Mouse (Mus musculus): ENCODE data around the gene Tmem186. TPM values are rescaled to one million over a fixed set of nuclear protein-coding genes. Genes with fewer than 3 reads are reported as not detected.

Gene Tmem186
- polyA plus RNA-seq, 1 experiment = 7.4 TPM

- Histone ChIP-seq H3K36me3 (ENCODE audit: control insufficient read depth, insufficient read depth) (no peaks in the 10 kb centered on the region), H3ac (ENCODE audit: control insufficient read depth, insufficient read length) (peak within 1 kb of the TSS; percentile 38), H3K79me2 (ENCODE audit: control insufficient read depth, insufficient read depth) (peaks cover 45% of the 10 kb centered on the region), H3K27me3 (ENCODE audit: control insufficient read depth, insufficient read depth, insufficient read length) (no peaks in the 10 kb centered on the region), H3K4me2 (ENCODE audit: low read depth) (peak within 1 kb of the TSS; percentile 95), H3K4me3 (peak within 1 kb of the TSS; percentile 65)
- no peak for TF ChIP-seq SRF (IDR thresholded peaks at IDR 0.05; ENCODE audit: control insufficient read depth, insufficient read length, low read depth)
- TF ChIP-seq MYOD1 (IDR thresholded peaks at IDR 0.05; ENCODE audit: control insufficient read depth in 1 of 3, insufficient read length in 2 of 3, low read depth in 2 of 3) = peak in 2 of 3 experiments; percentile 75 to 86
- no peak for TF ChIP-seq USF1 (IDR thresholded peaks at IDR 0.05; ENCODE audit: low read depth)
- no peak for TF ChIP-seq REST (IDR thresholded peaks at IDR 0.05; ENCODE audit: insufficient read depth, insufficient read length)
- TF ChIP-seq MAX (IDR thresholded peaks at IDR 0.05; ENCODE audit: low read depth) = no peak
- TF ChIP-seq MYOG (IDR thresholded peaks at IDR 0.05; ENCODE audit: control insufficient read depth in 1 of 3, insufficient read depth in 1 of 3, insufficient read length in 2 of 3, low read depth in 2 of 3) = peak in 2 of 3 experiments; percentile 74 to 85
- TF ChIP-seq CEBPB (IDR thresholded peaks at IDR 0.05; ENCODE audit: insufficient read depth, poor library complexity, severe bottlenecking) = no peak
- TF ChIP-seq TCF12 (IDR thresholded peaks at IDR 0.05; ENCODE audit: insufficient read depth, poor library complexity, severe bottlenecking) = no peak
- peak; percentile 1 for TF ChIP-seq TCF3 (IDR thresholded peaks at IDR 0.05; ENCODE audit: insufficient read length, low read depth)
- no peak for TF ChIP-seq E2F4 (IDR thresholded peaks at IDR 0.05; ENCODE audit: insufficient read depth)
- peak; percentile 96 for TF ChIP-seq POLR2AphosphoS2 (IDR thresholded peaks at IDR 0.05; ENCODE audit: insufficient read length, low read depth)
- TF ChIP-seq POLR2A (IDR thresholded peaks at IDR 0.05; ENCODE audit: insufficient read length, low read depth) = peak; percentile 90
These were observed 34.2 kb upstream of the Tmem186 start, which contains the start of gene Carhsp1 for GRCm38 (mm10) chr16:8671551-8672349. Gene Carhsp1, minus strand, starts transcription at chr16:8672155.

- peaks cover 59% of the 10 kb centered on the region for H3K79me2 ChIP-seq (ENCODE audit: control insufficient read depth, insufficient read depth)
- H3K4me3 ChIP-seq = peak overlapping the region; percentile 65
- H3K4me2 ChIP-seq (ENCODE audit: low read depth) = peak overlapping the region; percentile 95
- peak overlapping the region; percentile 38 for H3ac ChIP-seq (ENCODE audit: control insufficient read depth, insufficient read length)
- no peaks in the 10 kb centered on the region for H3K36me3 ChIP-seq (ENCODE audit: control insufficient read depth, insufficient read depth)
- no peaks in the 10 kb centered on the region for H3K27me3 ChIP-seq (ENCODE audit: control insufficient read depth, insufficient read depth, insufficient read length)
- no peak for TF ChIP-seq TCF3 (IDR thresholded peaks at IDR 0.05; ENCODE audit: insufficient read length, low read depth)
- peak; percentile 44 for TF ChIP-seq POLR2A (IDR thresholded peaks at IDR 0.05; ENCODE audit: insufficient read length, low read depth)
- no peak for TF ChIP-seq USF1 (IDR thresholded peaks at IDR 0.05; ENCODE audit: low read depth)
- TF ChIP-seq TCF12 (IDR thresholded peaks at IDR 0.05; ENCODE audit: insufficient read depth, poor library complexity, severe bottlenecking) = no peak
- TF ChIP-seq SRF (IDR thresholded peaks at IDR 0.05; ENCODE audit: control insufficient read depth, insufficient read length, low read depth) = no peak
These were observed 32.8 kb upstream of the Tmem186 start for GRCm38 (mm10) chr16:8670041-8671035.

GRCm38 (mm10) chr16:8669432-8669831 lies 31.9 kb upstream of the Tmem186 start:
- Histone ChIP-seq H3K4me3 (peak overlapping the region; percentile 65), H3K79me2 (ENCODE audit: control insufficient read depth, insufficient read depth) (peaks cover 68% of the 10 kb centered on the region), H3K4me2 (ENCODE audit: low read depth) (peak overlapping the region; percentile 95), H3ac (ENCODE audit: control insufficient read depth, insufficient read length) (no peak overlapping the region), H3K27me3 (ENCODE audit: control insufficient read depth, insufficient read depth, insufficient read length) (no peaks in the 10 kb centered on the region), H3K36me3 (ENCODE audit: control insufficient read depth, insufficient read depth) (no peaks in the 10 kb centered on the region)
- TF ChIP-seq CEBPB (IDR thresholded peaks at IDR 0.05; ENCODE audit: insufficient read depth, poor library complexity, severe bottlenecking) (no peak), MYOG (IDR thresholded peaks at IDR 0.05; ENCODE audit: control insufficient read depth in 1 of 3, insufficient read depth in 1 of 3, insufficient read length in 2 of 3, low read depth in 2 of 3) (no peak), POLR2A (IDR thresholded peaks at IDR 0.05; ENCODE audit: insufficient read length, low read depth) (no peak), USF1 (IDR thresholded peaks at IDR 0.05; ENCODE audit: low read depth) (no peak), MAX (IDR thresholded peaks at IDR 0.05; ENCODE audit: low read depth) (no peak)

GRCm38 (mm10) chr16:8668386-8668785 lies 30.9 kb upstream of the Tmem186 start:
- no peak overlapping the region for H3ac ChIP-seq (ENCODE audit: control insufficient read depth, insufficient read length)
- H3K4me2 ChIP-seq (ENCODE audit: low read depth) = peak overlapping the region; percentile 95
- peak overlapping the region; percentile 11 for H3K4me3 ChIP-seq
- H3K36me3 ChIP-seq (ENCODE audit: control insufficient read depth, insufficient read depth) = no peaks in the 10 kb centered on the region
- H3K27me3 ChIP-seq (ENCODE audit: control insufficient read depth, insufficient read depth, insufficient read length) = no peaks in the 10 kb centered on the region
- H3K79me2 ChIP-seq (ENCODE audit: control insufficient read depth, insufficient read depth) = peaks cover 78% of the 10 kb centered on the region
- TF ChIP-seq MYOD1 (IDR thresholded peaks at IDR 0.05; ENCODE audit: control insufficient read depth in 1 of 3, insufficient read length in 2 of 3, low read depth in 2 of 3) = no peak
- TF ChIP-seq TCF3 (IDR thresholded peaks at IDR 0.05; ENCODE audit: insufficient read length, low read depth) = no peak
- TF ChIP-seq TCF12 (IDR thresholded peaks at IDR 0.05; ENCODE audit: insufficient read depth, poor library complexity, severe bottlenecking) = no peak
- TF ChIP-seq MYOG (IDR thresholded peaks at IDR 0.05; ENCODE audit: control insufficient read depth in 1 of 3, insufficient read depth in 1 of 3, insufficient read length in 2 of 3, low read depth in 2 of 3) = no peak
- no peak for TF ChIP-seq MAX (IDR thresholded peaks at IDR 0.05; ENCODE audit: low read depth)
- no peak for TF ChIP-seq SRF (IDR thresholded peaks at IDR 0.05; ENCODE audit: control insufficient read depth, insufficient read length, low read depth)
- no peak for TF ChIP-seq POLR2AphosphoS2 (IDR thresholded peaks at IDR 0.05; ENCODE audit: insufficient read length, low read depth)
- TF ChIP-seq E2F4 (IDR thresholded peaks at IDR 0.05; ENCODE audit: insufficient read depth) = no peak
- no peak for TF ChIP-seq POLR2A (IDR thresholded peaks at IDR 0.05; ENCODE audit: insufficient read length, low read depth)
- no peak for TF ChIP-seq REST (IDR thresholded peaks at IDR 0.05; ENCODE audit: insufficient read depth, insufficient read length)
- no peak for TF ChIP-seq USF1 (IDR thresholded peaks at IDR 0.05; ENCODE audit: low read depth)
- TF ChIP-seq CEBPB (IDR thresholded peaks at IDR 0.05; ENCODE audit: insufficient read depth, poor library complexity, severe bottlenecking) = no peak
